Mouse (Mus musculus) telencephalon, adult 2 months (tissue): Measurements from ENCODE around the gene Zfp202.
A peak's percentile ranks its signal among the peaks of the same experiment; 100 is the strongest.
"Not testable (repeated sequence)": the region's sequence is repeated elsewhere in the genome, so short reads cannot be mapped to it uniquely, and the experiment has no call there.

Experiments used
- DNase-seq: peaks from one replicate; pipeline ENCODE4 v3.0.0-alpha.2; 2011; ENCODE audit warnings: low read depth, low spot score

The Zfp202 gene

GRCm38 (mm10) chr9:40192098-40193038, at the start of gene Zfp202:
TSS of gene Zfp202 (plus strand) at chr9:40192316.
- DNase-seq, result peak; percentile 72

- no peak for DNase-seq
Observed at GRCm38 (mm10) chr9:40155118-40155644, 36.9 kb upstream of the Zfp202 start.

- peak; percentile 3 for DNase-seq
Observed at GRCm38 (mm10) chr9:40166446-40166845, 25.7 kb upstream of the Zfp202 start.

DNA sequence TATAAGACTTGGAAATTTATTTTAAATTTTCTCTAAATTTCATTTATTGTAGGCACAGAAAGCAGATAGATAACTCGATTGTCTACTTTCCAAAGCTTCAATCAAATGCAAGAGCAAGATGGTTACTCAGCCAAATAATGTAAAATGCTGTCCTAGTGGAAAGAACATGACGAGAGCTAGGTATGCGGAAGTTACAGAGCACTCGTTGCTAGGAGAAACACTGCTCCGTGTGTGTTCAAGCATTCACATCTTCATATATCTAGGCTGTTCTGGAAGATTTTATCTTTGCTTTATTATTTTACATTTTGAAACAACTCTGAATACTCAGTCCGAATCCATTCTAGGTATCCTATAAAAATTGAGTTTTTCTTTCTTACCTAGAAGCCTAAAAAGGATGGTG, 15.1 kb upstream of the Zfp202 start:
- DNase-seq, result no peak

DNA sequence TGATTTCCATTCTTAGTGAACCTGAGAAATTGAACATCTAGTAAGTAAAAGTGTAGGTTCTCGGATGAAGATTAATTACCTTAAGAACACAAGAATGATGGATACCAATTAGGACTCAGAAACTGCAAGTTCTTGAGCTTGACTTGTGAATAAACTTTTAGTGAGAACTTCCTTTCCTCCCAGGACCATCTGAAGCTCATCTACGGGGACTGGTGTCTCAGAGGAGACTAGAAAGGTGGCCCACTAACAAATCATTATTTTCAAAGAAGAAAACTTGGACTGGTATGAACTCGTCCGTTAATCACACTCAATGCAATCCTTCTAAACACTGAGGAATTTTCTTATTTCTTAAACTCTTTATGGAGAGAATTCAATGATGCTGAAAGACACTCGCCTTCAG, 11.5 kb upstream of the Zfp202 start, which contains the start of gene Olfr986:
Gene Olfr986, plus strand, starts transcription at position 301 of the 400 bp plus-strand sequence.
- DNase-seq, result no peak

DNA sequence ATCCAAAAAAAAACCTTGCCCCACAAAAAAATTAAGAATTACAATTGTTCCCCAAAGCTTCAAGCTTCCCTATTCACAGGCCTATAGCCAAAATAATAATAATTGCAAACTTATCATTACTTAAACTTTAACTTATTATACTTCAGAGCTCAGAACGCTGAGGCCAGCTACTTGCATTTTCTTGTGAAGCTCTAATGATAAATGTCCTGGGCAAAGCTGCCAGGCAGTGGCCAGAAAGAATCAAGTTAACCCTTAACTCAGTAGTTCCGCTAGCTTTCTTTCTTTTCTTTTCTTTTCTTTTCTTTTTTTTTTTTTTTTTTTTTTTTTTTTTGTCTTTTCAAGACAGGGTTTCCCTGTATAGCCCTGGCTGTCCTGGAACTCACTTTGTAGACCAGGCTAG, 7.0 kb upstream of the Zfp202 start:
- not testable (repeated sequence) for DNase-seq

GRCm38 (mm10) chr9:40191086-40191876, 835 bp upstream of the Zfp202 start:
- no peak for DNase-seq

- DNase-seq, result no peak
Observed at GRCm38 (mm10) chr9:40195981-40196380, 3.9 kb downstream of the Zfp202 start.

- no peak for DNase-seq
Observed at GRCm38 (mm10) chr9:40206546-40206950, 14.4 kb downstream of the Zfp202 start.

- DNase-seq, result no peak
Observed at GRCm38 (mm10) chr9:40210744-40211143, 18.6 kb downstream of the Zfp202 start.

DNA sequence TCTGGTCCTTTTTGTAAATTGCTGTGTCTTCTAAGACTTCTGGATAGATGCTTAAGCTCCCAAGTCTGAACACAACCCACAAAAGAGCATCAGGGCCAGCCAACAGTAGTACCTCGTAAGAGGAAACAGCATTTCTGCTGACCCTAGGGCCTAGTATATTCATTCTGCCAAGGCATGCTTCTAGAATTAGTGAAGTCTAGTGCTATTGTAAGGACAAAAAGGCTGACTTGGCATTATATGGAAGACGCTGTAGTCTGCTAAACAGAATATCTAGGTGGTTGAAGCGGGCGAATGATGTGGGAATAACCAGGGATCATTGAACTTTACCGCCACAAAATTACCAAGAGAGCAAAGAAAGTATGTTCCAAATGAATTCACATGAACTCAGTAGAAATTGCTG, 21.9 kb downstream of the Zfp202 start:
- DNase-seq, result no peak

DNA sequence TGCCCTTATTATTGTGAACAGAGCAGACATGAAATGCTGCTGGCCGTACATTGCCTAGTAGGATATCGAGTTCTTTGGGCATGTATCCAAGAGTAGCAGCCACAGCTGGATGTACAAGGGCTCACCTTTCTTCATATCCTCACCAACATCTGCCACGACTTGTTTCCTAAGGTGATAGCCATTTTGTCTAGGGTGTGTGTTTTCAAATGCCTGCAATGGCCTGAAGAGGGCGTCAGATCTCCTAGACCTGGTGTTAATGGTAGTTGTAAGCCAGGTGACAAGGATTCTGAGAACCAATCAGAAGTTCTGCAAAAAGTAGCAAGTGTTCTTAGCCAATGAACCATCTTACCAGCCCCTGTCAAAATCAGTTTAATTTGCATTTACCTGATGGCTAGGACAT, 24.5 kb downstream of the Zfp202 start:
- no peak for DNase-seq

GRCm38 (mm10) chr9:40224289-40224688, 32.2 kb downstream of the Zfp202 start:
- no peak for DNase-seq

GRCm38 (mm10) chr9:40227874-40228789, 36.0 kb downstream of the Zfp202 start:
- peak; percentile 76 for DNase-seq

GRCm38 (mm10) chr9:40228804-40229331, 36.8 kb downstream of the Zfp202 start:
- DNase-seq, result no peak

- no peak for DNase-seq
Observed at GRCm38 (mm10) chr9:40229479-40229878, 37.4 kb downstream of the Zfp202 start.

DNA sequence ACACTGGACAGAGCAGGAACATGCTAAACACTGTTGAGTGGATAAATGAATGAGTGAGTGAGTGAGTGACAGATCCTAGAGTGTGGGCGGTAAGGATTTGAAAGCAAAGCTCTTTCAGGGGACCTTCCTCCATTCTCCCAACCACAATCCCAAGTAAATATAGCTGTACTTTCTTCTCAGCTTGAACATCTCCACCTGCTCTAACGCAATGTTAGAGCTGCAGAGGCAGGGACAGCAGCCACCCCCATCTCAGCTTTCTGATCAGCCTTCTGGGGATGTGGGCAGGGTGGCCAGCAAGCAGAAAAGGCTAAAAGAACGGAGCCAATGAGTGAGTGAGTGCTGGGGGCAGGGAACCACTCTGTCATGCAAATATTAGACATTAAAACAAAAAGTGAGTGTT, 38.9 kb downstream of the Zfp202 start:
- DNase-seq, result peak; percentile 29

DNA sequence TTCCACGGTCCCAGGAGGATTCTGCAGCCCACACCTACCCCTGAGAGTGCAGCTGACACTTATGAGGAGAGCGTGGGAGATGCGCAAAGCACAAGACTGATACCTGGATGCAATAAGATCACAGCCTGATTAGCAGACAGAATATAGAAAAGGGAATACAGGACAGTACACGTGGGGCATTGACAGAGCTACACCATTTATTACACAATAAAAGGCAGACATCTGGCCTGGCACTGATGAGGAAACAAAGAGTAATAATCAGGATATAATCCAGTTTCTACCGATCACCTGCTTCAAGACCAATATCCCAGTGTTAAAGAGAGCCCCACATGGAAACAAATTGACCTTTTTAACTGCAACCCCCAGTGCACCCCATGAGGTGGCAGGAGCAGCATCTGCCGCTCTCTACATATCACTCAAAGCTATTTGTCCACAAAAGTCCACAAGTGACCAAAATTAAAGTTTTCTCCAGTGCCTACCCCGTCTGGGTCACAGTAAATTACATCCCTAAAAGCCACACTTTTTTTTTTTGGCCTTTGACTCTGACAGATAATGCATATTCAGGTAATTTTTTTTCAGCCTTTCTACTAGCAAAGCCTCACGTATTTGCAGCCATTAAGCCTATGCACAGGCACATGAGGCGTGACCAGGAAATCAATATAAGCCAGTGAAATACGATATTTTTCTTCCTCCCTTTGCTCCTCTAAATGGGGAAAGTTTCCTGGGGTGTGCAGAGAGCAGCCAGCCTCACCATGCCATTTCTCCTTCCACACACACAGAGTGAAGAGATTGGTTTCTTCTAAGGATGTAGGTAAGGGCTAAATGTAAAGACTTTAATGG, 42.3 kb downstream of the Zfp202 start:
- no peak for DNase-seq

- DNase-seq, result no peak
Observed at GRCm38 (mm10) chr9:40235220-40235619, 43.1 kb downstream of the Zfp202 start.

DNA sequence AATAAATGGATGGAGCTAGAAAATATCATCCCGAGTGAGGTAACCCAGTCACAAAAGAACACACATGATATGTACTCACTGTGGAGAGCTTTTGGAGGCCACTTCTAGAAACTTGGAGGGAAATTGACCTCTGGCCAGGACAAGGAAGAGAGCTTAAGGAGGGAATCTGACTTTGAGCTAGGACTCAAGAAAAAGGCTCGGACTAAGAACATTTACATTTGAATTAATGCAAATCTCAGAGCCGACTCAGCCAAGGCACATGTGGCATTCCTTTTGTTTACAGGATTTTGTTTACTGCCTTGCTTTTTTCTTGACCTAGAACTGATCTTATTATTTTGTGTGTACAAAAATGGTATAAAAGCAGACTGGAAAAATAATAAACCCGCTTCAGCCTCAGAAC, 47.6 kb downstream of the Zfp202 start:
- DNase-seq, result no peak
